Mouse (Mus musculus): ENCODE measurements around the gene Drd4.

GRCm38 (mm10) chr7:141335044-141335579, 43.3 kb downstream of the Drd4 start:
- TF ChIP-seq CTCF (IDR thresholded peaks at IDR 0.05; ENCODE audit: low read depth) (no peak), EP300 (IDR thresholded peaks at IDR 0.05; ENCODE audit: low read depth) (no peak)
